Mouse (Mus musculus): ENCODE data around the gene Nudt19. TPM values are rescaled to one million over a fixed set of nuclear protein-coding genes. Genes with fewer than 3 reads are reported as not detected.
"Not testable (repeated sequence)": the region's sequence is repeated elsewhere in the genome, so short reads cannot be mapped to it uniquely, and the experiment has no call there.

Nudt19 gene
- polyA plus RNA-seq, 1 experiment from 2014 or later, result 43.5 TPM

DNA sequence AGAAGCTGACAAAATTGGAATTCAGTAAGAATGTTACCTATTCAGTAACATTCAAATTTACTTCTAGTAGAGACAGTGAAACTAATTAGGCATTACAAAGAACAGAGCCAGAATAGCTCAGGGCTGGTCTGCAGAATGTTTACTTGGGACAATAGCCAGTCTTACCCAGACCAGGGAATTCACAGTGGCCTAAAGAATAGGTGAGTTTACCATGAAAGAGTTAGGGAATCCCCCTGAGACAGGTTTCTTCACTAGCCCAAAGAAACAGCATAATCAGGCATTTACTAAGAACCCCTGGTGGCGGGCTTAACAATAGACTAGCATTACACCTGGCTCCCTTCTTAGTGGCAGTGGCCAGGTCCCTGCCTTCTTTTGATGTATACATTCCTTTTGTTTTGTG, 25.6 kb downstream of the Nudt19 start:
- not testable (repeated sequence) for H3K4me2 ChIP-seq (replicated peaks); H3K27me3 ChIP-seq; ATAC-seq (ENCODE audit: low FRiP score, low read depth); H3K4me3 ChIP-seq; H3K4me1 ChIP-seq; H3K9ac ChIP-seq (replicated peaks); H3K9me3 ChIP-seq; H3K36me3 ChIP-seq; H3K27ac ChIP-seq (replicated peaks)
- WGBS, result 28% methylated on average over 1 of the region's 1 CpGs

DNA sequence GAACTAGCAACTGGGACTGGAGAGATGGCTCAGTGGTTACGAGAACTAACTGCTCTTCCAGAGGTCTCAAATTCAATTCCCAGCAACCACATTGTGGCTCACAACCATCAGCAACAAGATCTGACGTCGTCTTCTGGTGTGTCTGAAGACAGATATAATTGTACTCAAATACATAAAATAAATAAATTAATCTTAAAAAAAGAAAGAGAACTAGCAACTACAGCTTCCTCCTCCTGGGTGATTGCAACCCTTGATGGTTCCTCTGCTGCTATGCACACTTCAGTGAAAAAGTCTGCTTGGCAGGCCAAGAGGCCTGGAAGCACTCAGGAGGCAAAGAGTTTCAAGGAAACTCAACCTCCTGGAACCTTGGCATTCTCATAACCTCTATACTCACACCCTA, 26.1 kb downstream of the Nudt19 start:
- Histone ChIP-seq H3K36me3 (no peaks in the 10 kb centered on the region), H3K27me3 (no peaks in the 10 kb centered on the region), H3K9ac (replicated peaks) (no peak overlapping the region), H3K4me2 (replicated peaks) (no peak overlapping the region), H3K4me1 (no peaks in the 10 kb centered on the region), H3K27ac (replicated peaks) (no peak overlapping the region), H3K9me3 (no peaks in the 10 kb centered on the region), H3K4me3 (no peak overlapping the region)
- no peak for ATAC-seq (ENCODE audit: low FRiP score, low read depth)
- WGBS, result 72% methylated on average over 3 of the region's 3 CpGs

DNA sequence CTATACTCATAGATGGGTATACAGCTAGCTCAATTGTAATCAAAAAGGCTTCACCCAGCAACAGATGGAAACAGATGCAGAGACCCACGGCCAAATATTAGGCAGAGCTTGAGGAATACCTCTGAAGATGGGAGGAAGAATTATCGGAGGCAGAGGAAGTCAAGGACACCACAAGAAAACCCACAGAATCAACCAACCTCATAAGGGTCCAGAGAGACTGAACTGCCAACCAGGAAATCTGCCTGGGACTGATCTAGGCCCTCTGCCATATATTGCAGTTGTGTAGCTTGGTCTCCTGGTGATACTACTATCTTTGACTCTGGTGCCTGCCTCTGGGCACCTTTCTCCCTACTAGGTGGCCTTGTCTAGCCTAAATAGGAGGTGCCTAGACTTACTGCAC, 29.3 kb downstream of the Nudt19 start:
- Histone ChIP-seq H3K9me3 (no peaks in the 10 kb centered on the region), H3K4me2 (replicated peaks) (no peak overlapping the region), H3K4me3 (no peak overlapping the region), H3K9ac (replicated peaks) (no peak overlapping the region), H3K4me1 (no peaks in the 10 kb centered on the region), H3K27me3 (no peaks in the 10 kb centered on the region), H3K36me3 (no peaks in the 10 kb centered on the region), H3K27ac (replicated peaks) (no peak overlapping the region)
- WGBS, result 85% methylated on average over 2 of the region's 2 CpGs
- no peak for ATAC-seq (ENCODE audit: low FRiP score, low read depth)

DNA sequence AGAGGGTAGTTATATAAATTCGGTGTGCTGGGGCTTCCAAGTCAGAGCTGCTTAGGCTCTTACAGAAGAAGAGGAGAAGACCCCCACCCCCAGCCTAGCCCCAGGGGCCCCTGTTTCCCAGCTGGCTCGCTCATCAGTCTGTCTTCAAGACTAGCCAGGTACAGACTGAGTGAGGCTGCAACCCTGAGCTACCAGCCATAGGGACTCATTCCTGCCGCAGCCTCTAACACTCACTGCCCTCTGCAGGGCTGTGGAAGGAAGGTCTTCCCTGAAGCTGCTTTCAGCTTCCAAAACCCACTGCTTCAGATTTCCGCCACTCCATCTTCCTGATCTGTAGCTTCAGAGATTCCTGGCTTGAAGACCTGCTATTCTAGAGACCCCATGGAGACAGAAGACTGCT, 54.1 kb downstream of the Nudt19 start:
- WGBS, result 25% methylated on average over 4 of the region's 4 CpGs

DNA sequence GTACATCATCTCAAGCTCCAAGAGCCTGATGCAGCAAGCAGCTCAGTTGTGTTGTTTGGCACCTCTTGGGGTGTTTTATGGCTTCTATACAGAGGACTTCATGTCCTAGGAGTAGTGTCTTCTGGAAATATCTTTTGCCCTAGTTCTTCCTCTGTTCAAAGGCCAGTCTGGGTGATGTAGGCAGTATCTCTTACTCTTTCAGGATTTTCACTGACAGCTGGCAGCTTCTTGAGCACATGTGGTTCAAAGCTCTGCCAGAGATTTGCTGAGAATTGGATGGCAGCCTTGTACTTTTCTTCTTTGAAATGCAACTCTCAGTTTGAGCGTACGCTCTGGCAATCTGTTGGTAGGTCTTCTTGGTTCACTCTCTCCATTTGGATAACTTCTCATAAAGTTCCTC, 58.6 kb downstream of the Nudt19 start:
- H3K4me3 ChIP-seq, result no peak overlapping the region
- no peak overlapping the region for H3K4me2 ChIP-seq (replicated peaks)
- no peak overlapping the region for H3K27ac ChIP-seq (replicated peaks)
- H3K36me3 ChIP-seq, result no peaks in the 10 kb centered on the region
- no peak for ATAC-seq (ENCODE audit: low FRiP score, low read depth)
- no peak overlapping the region for H3K9ac ChIP-seq (replicated peaks)
- no peaks in the 10 kb centered on the region for H3K27me3 ChIP-seq
- H3K4me1 ChIP-seq, result no peaks in the 10 kb centered on the region
- 91% methylated on average over 2 of the region's 2 CpGs for WGBS
- H3K9me3 ChIP-seq, result no peaks in the 10 kb centered on the region

More for the DNA sequence above, 54.1 kb downstream of the Nudt19 start:
- Histone ChIP-seq H3K4me2 (replicated peaks) (no peak overlapping the region), H3K9ac (replicated peaks) (no peak overlapping the region), H3K27ac (replicated peaks) (no peak overlapping the region), H3K9me3 (no peaks in the 10 kb centered on the region), H3K4me3 (no peak overlapping the region), H3K4me1 (no peaks in the 10 kb centered on the region), H3K27me3 (no peaks in the 10 kb centered on the region), H3K36me3 (no peaks in the 10 kb centered on the region)
- ATAC-seq (ENCODE audit: low FRiP score, low read depth), result no peak

Other genes starting within 250 kb of the Nudt19 start
- gene Gpatch1, start 237.9 kb downstream of the Nudt19 start, polyA plus RNA-seq (2016; fragmentation: Nextera tagmentation; extraction: Ambion mirVana), result 19.6 and 19.9 TPM in 2 replicates
- gene Rhpn2, start 222.1 kb downstream of the Nudt19 start, polyA plus RNA-seq (2016; fragmentation: Nextera tagmentation; extraction: Ambion mirVana), result 1.4 and 1.5 TPM in 2 replicates
- 21.7 and 22.9 TPM in 2 replicates for gene Faap24, start 159.5 kb downstream of the Nudt19 start, polyA plus RNA-seq (2016; fragmentation: Nextera tagmentation; extraction: Ambion mirVana)
- gene Cep89, start 159.3 kb downstream of the Nudt19 start, polyA plus RNA-seq (2016; fragmentation: Nextera tagmentation; extraction: Ambion mirVana), result 49.2 and 52.1 TPM in 2 replicates
- gene Slc7a9, start 107.5 kb downstream of the Nudt19 start, polyA plus RNA-seq (2016; fragmentation: Nextera tagmentation; extraction: Ambion mirVana), result 0.13 TPM in 1 of 2 replicates, not detected in the other
- 0.11 and 0.55 TPM in 2 replicates for gene Tdrd12, start 18.6 kb downstream of the Nudt19 start, polyA plus RNA-seq (2016; fragmentation: Nextera tagmentation; extraction: Ambion mirVana)
- gene Rgs9bp, start 29.3 kb upstream of the Nudt19 start, polyA plus RNA-seq (2016; fragmentation: Nextera tagmentation; extraction: Ambion mirVana), result 0.11 and 0.26 TPM in 2 replicates
- 30.7 and 32.4 TPM in 2 replicates for gene Ankrd27, start 29.9 kb upstream of the Nudt19 start, polyA plus RNA-seq (2016; fragmentation: Nextera tagmentation; extraction: Ambion mirVana)
- 264 and 277 TPM in 2 replicates for gene Pdcd5, start 91.2 kb upstream of the Nudt19 start, polyA plus RNA-seq (2016; fragmentation: Nextera tagmentation; extraction: Ambion mirVana)
- gene Dpy19l3, start 198.2 kb upstream of the Nudt19 start, polyA plus RNA-seq (2016; fragmentation: Nextera tagmentation; extraction: Ambion mirVana), result 39.2 and 44.8 TPM in 2 replicates
- 24.3 and 24.8 TPM in 2 replicates for gene Zfp507, start 246.7 kb upstream of the Nudt19 start, polyA plus RNA-seq (2016; fragmentation: Nextera tagmentation; extraction: Ambion mirVana)

All from midbrain, embryonic 12.5 days (tissue).